Mouse (Mus musculus): Measurements from ENCODE around the gene Ddx31.

DNA sequence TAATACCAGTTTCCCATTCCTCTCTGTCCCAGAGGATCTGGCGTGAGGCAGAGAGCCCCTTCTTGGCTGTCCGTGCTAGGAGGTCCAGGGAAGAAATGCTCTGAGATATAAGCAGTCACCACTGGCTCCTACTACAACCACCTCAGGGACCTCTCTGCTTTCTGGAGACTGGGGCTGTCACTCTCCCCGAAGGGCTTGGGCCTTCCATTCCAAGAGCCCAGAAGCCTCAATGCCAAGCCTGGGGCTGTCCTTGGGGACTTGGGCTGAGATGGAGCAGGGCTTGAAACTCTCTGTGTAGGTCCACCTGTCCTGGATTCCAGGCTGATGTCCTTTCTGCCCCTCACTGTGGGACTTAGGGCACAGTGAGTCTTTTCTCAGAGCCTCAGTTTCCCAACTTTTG lies 70.7 kb downstream of the Ddx31 start:
- no peak for TF ChIP-seq TCF12 (IDR thresholded peaks at IDR 0.05; ENCODE audit: insufficient read depth, poor library complexity, severe bottlenecking)
- no peak for TF ChIP-seq USF1 (IDR thresholded peaks at IDR 0.05; ENCODE audit: low read depth)
- no peak for TF ChIP-seq POLR2A (IDR thresholded peaks at IDR 0.05; ENCODE audit: insufficient read length, low read depth)
- no peak for TF ChIP-seq MAX (IDR thresholded peaks at IDR 0.05; ENCODE audit: low read depth)
- TF ChIP-seq CEBPB (IDR thresholded peaks at IDR 0.05; ENCODE audit: insufficient read depth, poor library complexity, severe bottlenecking), result no peak
- TF ChIP-seq POLR2AphosphoS2 (IDR thresholded peaks at IDR 0.05; ENCODE audit: insufficient read length, low read depth), result no peak
- TF ChIP-seq MYOD1 (IDR thresholded peaks at IDR 0.05; ENCODE audit: control insufficient read depth in 1 of 3, insufficient read length in 2 of 3, low read depth in 2 of 3), result no peak
- TF ChIP-seq MYOG (IDR thresholded peaks at IDR 0.05; ENCODE audit: control insufficient read depth in 1 of 3, insufficient read depth in 1 of 3, insufficient read length in 2 of 3, low read depth in 2 of 3), result no peak
- no peak for TF ChIP-seq E2F4 (IDR thresholded peaks at IDR 0.05; ENCODE audit: insufficient read depth)
- TF ChIP-seq REST (IDR thresholded peaks at IDR 0.05; ENCODE audit: insufficient read depth, insufficient read length), result no peak
- TF ChIP-seq TCF3 (IDR thresholded peaks at IDR 0.05; ENCODE audit: insufficient read length, low read depth), result no peak
- TF ChIP-seq SRF (IDR thresholded peaks at IDR 0.05; ENCODE audit: control insufficient read depth, insufficient read length, low read depth), result no peak

Data from myocyte (in vitro differentiated cells).